Mouse (Mus musculus) small intestine, adult 2 months (tissue): ENCODE measurements at regions not wholly inside any gene's neighbourhood (a gene's known extent, or its start where the extent isn't known, plus 50 kb on each side); places are given as distances from the start of the nearest gene placed in this dataset.

ENCODE experiments used
- CTCF ChIP-seq: fragments of 200-500 bp; IDR thresholded peaks from 2 replicates; pipeline ENCODE4 v1.5.1; 2012; ENCODE audit warnings: low read depth, mild to moderate bottlenecking, control low read depth, inconsistent platforms, low read length, moderate library complexity, mixed read lengths; ENCODE audit not compliant: insufficient replicate concordance, insufficient read length; ENCODE audit errors: extremely low read depth
- POLR2A ChIP-seq: fragments of 200-500 bp; IDR thresholded peaks from 2 replicates; pipeline ENCODE4 v1.6.1; 2012; ENCODE audit warnings: low read depth, mild to moderate bottlenecking, control low read depth, inconsistent platforms, low read length, moderate library complexity

- TF ChIP-seq CTCF (no peak), POLR2A (no peak)
Observed at GRCm38 (mm10) chr11:89836897-89837296, 59.4 kb upstream of the Ankfn1 start.
